Mouse (Mus musculus) ES-E14 (cell line): ENCODE measurements around the gene Olfr1410.

Source experiments
- CHD2 ChIP-seq: IDR thresholded peaks from 2 replicates; pipeline ENCODE4 v1.6.1; 2014; ENCODE audit warnings: mild to moderate bottlenecking, low read depth, low read length, inconsistent platforms
- HCFC1 ChIP-seq: IDR thresholded peaks from 2 replicates; pipeline ENCODE4 v1.6.1; 2012; ENCODE audit warnings: low read length, inconsistent platforms, borderline replicate concordance; ENCODE audit not compliant: insufficient read depth
- MAFK ChIP-seq: IDR thresholded peaks from 2 replicates; pipeline ENCODE4 v1.6.1; 2014; ENCODE audit warnings: mild to moderate bottlenecking, low read depth, low read length, inconsistent platforms; ENCODE audit not compliant: insufficient read depth

GRCm38 (mm10) chr1:92571022-92571421 is 34.6 kb upstream of the Olfr1410 start, which contains the start of gene Olfr1413:
- TF ChIP-seq HCFC1 = no peak
- no peak for TF ChIP-seq MAFK
- no peak for TF ChIP-seq CHD2
